Mouse (Mus musculus) megakaryocyte, adult 5-6 weeks (primary cell): ENCODE measurements around the gene Rnf215. TPM values are rescaled to one million over a fixed set of nuclear protein-coding genes. Genes with fewer than 3 reads are reported as not detected.
A peak's percentile ranks its signal among the peaks of the same experiment; 100 is the strongest.
"Not testable (repeated sequence)": the region's sequence is repeated elsewhere in the genome, so short reads cannot be mapped to it uniquely, and the experiment has no call there.

Experiments
- ATAC-seq: 2 replicates; pipeline ENCODE4 v1.8.0; 2016; ENCODE audit warnings: mild to moderate bottlenecking, inconsistent platforms; ENCODE audit not compliant: poor library complexity, severe bottlenecking
- total RNA-seq, 2 experiments: library from RNA; stranded (forward) in 1 of 2; stranded (reverse) in 1 of 2; fragments of 153-499, 151-499 nt in 1 of 2; fragments of 221-1000, 200-1000 nt in 1 of 2; gene quantifications; 2 replicates each; pipeline versions ENCODE4 v1.2.3 to v1.2.4; 2015 to 2017

Gene Rnf215
- total RNA-seq, 2 experiments from 2014 or later = 6.3 to 14.8 TPM

DNA sequence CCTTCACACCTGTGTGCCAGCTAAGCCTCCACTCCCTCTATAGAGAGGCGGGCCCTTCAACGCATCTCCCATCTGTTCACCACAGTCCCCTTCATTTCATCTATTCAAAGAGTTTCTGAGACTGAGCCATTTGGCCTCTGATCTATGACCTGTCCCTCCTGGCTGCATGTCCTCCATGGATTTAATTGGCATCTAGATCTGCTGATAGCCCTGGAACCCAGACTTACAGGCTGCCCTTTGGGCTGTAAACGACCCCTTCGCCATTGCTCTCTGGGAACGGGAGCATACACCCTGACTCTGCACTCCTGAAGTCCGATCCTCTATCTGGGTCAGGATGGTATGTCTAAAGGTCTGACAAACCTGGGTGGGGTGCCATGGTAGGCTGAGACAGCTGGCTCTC lies 22.1 kb upstream of the Rnf215 start:
- ATAC-seq = no peak

DNA sequence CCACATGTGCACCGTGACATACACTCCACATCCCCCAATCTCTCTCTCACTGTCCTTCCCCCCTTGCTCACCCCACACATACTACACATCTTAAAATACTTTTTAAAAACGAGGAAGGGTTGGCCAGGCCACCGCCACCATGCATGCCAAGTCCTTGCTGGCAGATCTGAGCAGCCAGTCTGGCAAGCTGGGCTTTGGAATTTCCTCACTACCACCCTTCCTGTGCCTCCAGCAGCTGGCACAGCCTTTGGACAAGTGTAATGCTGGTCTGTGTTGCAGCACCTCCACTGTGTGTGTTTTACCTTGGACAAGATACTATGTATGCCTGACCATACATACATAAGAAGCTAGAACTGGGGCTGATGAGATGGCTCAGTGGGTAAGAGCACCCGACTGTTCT lies 21.5 kb upstream of the Rnf215 start:
- ATAC-seq = no peak

DNA sequence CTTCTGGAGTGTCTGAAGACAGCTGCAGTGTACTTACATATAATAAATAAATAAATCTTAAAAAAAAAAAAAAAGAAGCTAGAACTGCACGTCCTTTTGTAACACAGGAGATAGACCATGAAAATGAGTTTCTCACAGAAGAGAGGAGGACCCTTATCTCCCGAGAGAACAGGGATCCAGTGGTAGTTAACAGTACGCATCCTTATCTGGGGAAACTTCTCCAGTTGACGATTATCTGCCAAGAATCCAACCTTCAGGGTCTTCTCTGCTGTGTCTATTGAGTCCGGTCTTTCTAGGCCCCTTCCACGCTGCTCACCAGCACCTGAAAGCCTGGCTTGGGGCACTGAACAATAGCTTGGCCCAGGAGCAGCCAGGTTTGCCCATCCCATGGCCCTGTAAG lies 21.0 kb upstream of the Rnf215 start:
- ATAC-seq = no peak

DNA sequence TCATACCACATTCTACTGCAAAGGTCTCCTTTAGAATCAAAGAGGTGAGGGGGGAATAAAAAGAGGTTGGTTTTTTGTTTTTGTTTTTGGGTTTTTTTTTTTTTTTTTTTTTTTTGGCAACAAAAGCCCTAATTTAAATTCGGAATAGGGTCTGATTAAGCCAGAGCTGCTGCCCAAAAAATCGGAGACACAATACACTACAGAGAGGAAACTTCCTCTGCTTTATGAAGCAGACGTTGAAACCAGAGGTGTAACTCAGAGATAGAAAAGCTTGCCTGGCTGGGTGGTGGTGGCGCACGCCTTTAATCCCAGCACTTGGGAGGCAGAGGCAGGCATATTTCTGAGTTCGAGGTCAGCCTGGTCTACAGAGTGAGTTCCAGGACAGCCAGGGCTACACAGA lies 20.5 kb upstream of the Rnf215 start:
- ATAC-seq = not testable (repeated sequence)

- no peak for ATAC-seq
Observed at GRCm38 (mm10) chr11:4115407-4115806, 19.6 kb upstream of the Rnf215 start.

GRCm38 (mm10) chr11:4116458-4117141 lies 18.4 kb upstream of the Rnf215 start:
- ATAC-seq = peak; percentile 20; the same call in 1 of the 2 replicates

GRCm38 (mm10) chr11:4117372-4118071 lies 17.5 kb upstream of the Rnf215 start:
- 0 out of 2 replicates have a peak, but pooled peaks have one; percentile 24 for ATAC-seq

GRCm38 (mm10) chr11:4118081-4118921 lies 16.7 kb upstream of the Rnf215 start:
- no peak for ATAC-seq

- no peak for ATAC-seq
Observed at GRCm38 (mm10) chr11:4119635-4120034, 15.4 kb upstream of the Rnf215 start.

- ATAC-seq = no peak
Observed at GRCm38 (mm10) chr11:4121691-4122090, 13.3 kb upstream of the Rnf215 start.

GRCm38 (mm10) chr11:4122226-4122625 lies 12.8 kb upstream of the Rnf215 start:
- no peak for ATAC-seq

DNA sequence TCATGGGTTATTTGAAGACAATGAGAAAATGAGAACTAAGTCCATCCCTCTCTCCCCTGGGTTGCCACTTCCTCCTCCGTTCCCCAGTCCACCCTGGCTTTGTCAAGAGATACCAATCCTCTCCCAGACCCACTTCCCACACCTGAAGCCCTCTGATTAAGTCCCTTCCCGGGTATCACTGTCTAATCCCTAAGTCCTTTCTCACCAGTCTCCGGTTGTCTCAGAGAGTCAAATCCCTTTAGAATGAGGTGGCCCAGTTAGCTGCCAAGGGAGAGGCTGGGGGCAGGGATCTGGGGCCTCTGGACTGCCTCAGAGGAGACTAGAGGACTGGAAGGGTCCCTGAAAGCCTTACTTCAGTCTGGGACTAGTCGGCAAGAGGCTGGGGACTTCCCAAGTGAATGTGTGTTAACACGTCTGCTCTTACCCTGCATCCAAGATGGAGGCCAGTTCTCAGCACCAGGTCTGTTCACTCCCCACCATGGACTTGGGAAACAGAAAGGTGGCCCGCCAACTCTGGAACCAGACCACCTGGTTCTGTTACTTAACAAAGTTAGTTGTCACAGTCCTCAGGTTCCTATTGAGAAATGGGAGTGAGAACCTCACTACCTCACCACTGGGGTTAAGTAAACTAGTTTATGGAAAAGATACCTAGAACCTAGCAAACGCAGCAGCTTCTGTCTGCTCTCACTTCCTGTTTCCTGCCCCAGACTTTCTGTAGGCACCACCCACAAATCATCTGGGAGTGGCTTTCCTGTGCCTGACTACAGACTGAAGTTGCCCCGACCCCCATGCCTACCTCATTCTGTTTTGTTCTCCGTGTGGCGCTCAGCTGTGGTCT lies 12.0 kb upstream of the Rnf215 start, which contains the start of gene Sec14l2:
Gene Sec14l2, minus strand, starts transcription at position 674 of the 838 bp plus-strand sequence.
- peak; percentile 82 for ATAC-seq

GRCm38 (mm10) chr11:4123922-4124321 lies 11.1 kb upstream of the Rnf215 start:
- ATAC-seq = peak; percentile 53

GRCm38 (mm10) chr11:4127059-4127458 lies 7.9 kb upstream of the Rnf215 start:
- no peak for ATAC-seq

DNA sequence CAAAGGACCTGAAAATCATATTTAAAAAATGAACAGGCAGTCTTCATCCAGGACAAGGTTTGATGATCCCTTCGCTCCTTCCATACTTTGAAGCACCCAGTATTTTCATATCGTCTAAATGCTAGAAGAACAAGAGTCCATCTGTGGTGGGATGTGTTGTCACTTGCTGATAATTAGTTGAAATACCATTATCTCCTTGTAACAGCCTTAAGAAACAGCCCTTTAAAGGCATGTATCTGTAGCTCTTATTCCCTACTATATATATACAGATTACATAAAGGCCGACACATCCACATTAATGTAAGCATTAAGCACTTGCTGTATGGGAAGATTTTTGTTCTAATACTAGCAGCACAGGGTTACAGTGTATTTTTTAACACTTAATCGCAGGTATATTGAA lies 6.5 kb upstream of the Rnf215 start:
- ATAC-seq = not testable (repeated sequence)

- no peak for ATAC-seq
Observed at GRCm38 (mm10) chr11:4133450-4133849, 1.6 kb upstream of the Rnf215 start.

DNA sequence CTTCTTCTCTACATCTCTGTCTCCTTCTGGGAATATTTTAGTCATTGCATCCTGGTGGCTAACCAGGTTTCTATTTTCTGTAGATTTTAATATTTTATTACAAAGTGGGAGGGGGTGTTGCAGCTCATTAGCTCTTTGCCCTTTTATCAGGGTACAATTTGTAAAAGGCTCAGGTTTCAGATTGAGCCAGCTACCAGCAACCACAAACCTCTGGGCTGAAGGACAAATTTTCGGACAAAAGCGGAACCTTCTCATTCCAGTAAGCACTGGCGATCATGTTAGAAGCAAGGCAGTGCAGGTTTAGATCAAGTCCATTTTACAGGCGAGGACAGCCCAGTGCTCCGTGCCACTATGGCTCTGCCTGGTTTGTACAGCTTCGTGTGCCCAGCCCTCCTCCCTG lies 602 bp upstream of the Rnf215 start:
- ATAC-seq = no peak

DNA sequence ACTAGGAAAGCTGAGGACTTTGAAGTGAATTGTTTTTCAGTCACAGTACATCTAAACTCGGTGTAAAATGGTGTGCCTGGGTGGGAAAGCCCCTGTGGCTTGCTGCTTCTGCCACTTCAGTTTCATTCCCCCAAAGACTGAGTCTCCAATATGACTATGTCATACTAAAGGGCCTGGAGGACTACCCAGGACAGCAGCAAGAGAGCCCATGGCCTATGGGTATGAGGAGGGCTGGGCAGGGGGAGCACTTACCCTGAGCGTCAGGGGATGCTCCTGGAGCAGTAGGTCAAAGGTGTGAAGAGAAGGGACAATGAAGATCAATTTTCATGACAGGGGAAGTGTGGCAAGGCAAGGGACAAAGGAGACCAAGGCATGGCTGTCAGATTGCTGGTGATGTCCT lies 4.0 kb downstream of the Rnf215 start:
- ATAC-seq = no peak

GRCm38 (mm10) chr11:4141505-4141904 lies 6.5 kb downstream of the Rnf215 start:
- no peak for ATAC-seq

DNA sequence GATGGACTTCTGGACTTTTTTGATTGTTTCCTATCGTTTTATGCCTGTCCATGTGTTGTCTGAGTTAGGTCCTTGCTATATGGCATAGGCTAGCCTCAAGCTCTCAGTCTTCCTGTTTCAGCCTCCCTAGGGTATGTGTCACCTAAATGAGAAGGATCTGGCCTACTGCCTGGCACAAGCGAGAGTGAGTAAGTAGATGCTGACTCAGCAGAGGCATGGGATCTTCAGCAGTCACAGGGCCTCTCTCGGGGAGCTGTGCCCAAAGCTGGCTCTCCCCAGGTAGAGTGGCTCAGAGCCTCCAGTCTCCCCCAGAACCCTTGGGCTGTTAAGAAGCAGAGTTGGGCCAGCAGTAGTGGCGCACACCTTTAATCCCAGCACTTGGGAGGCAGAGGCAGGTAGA lies 7.3 kb downstream of the Rnf215 start:
- no peak for ATAC-seq
